13 mouse cellular contexts compared by ENCODE assay signal in genomic region chr10:17932131-17932530, GRCm38 (mm10). TPM values are rescaled to one million over a fixed set of nuclear protein-coding genes. Genes with fewer than 3 reads are reported as not detected.
DNase-seq lines count a peak whose midpoint lies in the region; ATAC-seq and TF ChIP-seq lines count a peak whose summit lies in the region.
"Had no signal": no experiment of that assay in that cellular context is flagged by ENCODE, and none has a peak within 500 bp of the region (broad histone marks: within the 10 kb centered on the region; RNA-seq: fewer than 3 reads in every experiment).

No protein-coding gene starts in this region.

- no peak overlapping the region for H3K27ac ChIP-seq in forebrain, embryonic 14.5 days (ENCODE audit: low read depth, low read length)
- no peak overlapping the region for H3K27ac ChIP-seq in forebrain, embryonic 11.5 days (ENCODE audit: low read depth, low read length)
- H3K27ac ChIP-seq in midbrain, postnatal 0 days (ENCODE audit: low read depth, low read length), result no peak overlapping the region
- no peak overlapping the region for H3K27ac ChIP-seq in midbrain, embryonic 14.5 days (replicated peaks; ENCODE audit: low read depth, low read length)
- peak overlapping the region; percentile 97 for H3K27ac ChIP-seq in heart, embryonic 16.5 days (ENCODE audit: low read length)
- no peak overlapping the region for H3K27ac ChIP-seq in forebrain, embryonic 13.5 days
- H3K27ac ChIP-seq: liver, embryonic 15.5 days had no signal

- no peak for ATAC-seq in forebrain, embryonic 14.5 days
- ATAC-seq in forebrain, embryonic 11.5 days (replicated peaks; ENCODE audit: low FRiP score), result no peak
- no peak for ATAC-seq in midbrain, postnatal 0 days (ENCODE audit: low FRiP score)
- ATAC-seq in midbrain, embryonic 14.5 days (ENCODE audit: low FRiP score, low TSS enrichment), result no peak
- peak; percentile 80 for ATAC-seq in heart, embryonic 16.5 days (replicated peaks; ENCODE audit: extremely low read depth, insufficient read depth, low FRiP score)
- ATAC-seq in forebrain, embryonic 13.5 days, result no peak
- ATAC-seq: midbrain, embryonic 16.5 days had no signal

- H3K9me3 ChIP-seq in forebrain, embryonic 14.5 days (replicated peaks; ENCODE audit: control insufficient read depth, low read length), result no peaks in the 10 kb centered on the region
- H3K9me3 ChIP-seq in forebrain, embryonic 11.5 days (ENCODE audit: control insufficient read depth, low read length), result no peaks in the 10 kb centered on the region
- H3K9me3 ChIP-seq in midbrain, postnatal 0 days (ENCODE audit: low read length), result no peaks in the 10 kb centered on the region
- H3K9me3 ChIP-seq in midbrain, embryonic 14.5 days (ENCODE audit: control insufficient read depth, low read length), result 0 out of 2 replicates have a peak, but pooled peaks cover 4% of the 10 kb centered on the region
- H3K9me3 ChIP-seq in heart, embryonic 16.5 days (replicated peaks; ENCODE audit: control insufficient read depth, low read length), result no peaks in the 10 kb centered on the region
- no peaks in the 10 kb centered on the region for H3K9me3 ChIP-seq in forebrain, embryonic 13.5 days (replicated peaks)
- H3K9me3 ChIP-seq: liver, embryonic 15.5 days had no signal

- no peak overlapping the region for H3K4me3 ChIP-seq in forebrain, embryonic 14.5 days (ENCODE audit: low read depth, low read length)
- H3K4me3 ChIP-seq in forebrain, embryonic 11.5 days (ENCODE audit: low read depth, low read length), result no peak overlapping the region
- no peak overlapping the region for H3K4me3 ChIP-seq in midbrain, postnatal 0 days (ENCODE audit: low read depth, low read length)
- no peak overlapping the region for H3K4me3 ChIP-seq in midbrain, embryonic 14.5 days (replicated peaks; ENCODE audit: low read depth, low read length)
- no peak overlapping the region for H3K4me3 ChIP-seq in heart, embryonic 16.5 days (ENCODE audit: low read length)
- H3K4me3 ChIP-seq in forebrain, embryonic 13.5 days, result no peak overlapping the region
- H3K4me3 ChIP-seq: liver, embryonic 15.5 days had no signal

- DNase-seq in forebrain, embryonic 14.5 days (ENCODE audit: low spot score), result peak; percentile 16
- no peak for DNase-seq in forebrain, embryonic 11.5 days (ENCODE audit: low spot score)
- peak; percentile 34 for DNase-seq in midbrain, postnatal 0 days (ENCODE audit: low spot score)
- no peak for DNase-seq in midbrain, embryonic 14.5 days
- DNase-seq in urinary bladder, adult 2 months (ENCODE audit: low spot score), result no peak
- DNase-seq in retina, postnatal 1 day, result no peak
- DNase-seq: adrenal gland, postnatal 25 days; cerebellum, postnatal 36 days; kidney, postnatal 4 days had no signal

- peaks cover 15% of the 10 kb centered on the region for H3K4me1 ChIP-seq in forebrain, embryonic 14.5 days (ENCODE audit: control insufficient read depth, insufficient read depth, low read length)
- no peaks in the 10 kb centered on the region for H3K4me1 ChIP-seq in forebrain, embryonic 11.5 days (replicated peaks; ENCODE audit: control insufficient read depth, insufficient read depth, low read length)
- no peaks in the 10 kb centered on the region for H3K4me1 ChIP-seq in midbrain, postnatal 0 days (ENCODE audit: insufficient read depth, low read length)
- no peaks in the 10 kb centered on the region for H3K4me1 ChIP-seq in midbrain, embryonic 14.5 days (ENCODE audit: control insufficient read depth, insufficient read depth, low read length)
- H3K4me1 ChIP-seq in heart, embryonic 16.5 days (ENCODE audit: control insufficient read depth, insufficient read depth, low read length), result peaks cover 35% of the 10 kb centered on the region
- H3K4me1 ChIP-seq in forebrain, embryonic 13.5 days, result peaks cover 21% of the 10 kb centered on the region

- no peak overlapping the region for H3K4me2 ChIP-seq in forebrain, embryonic 14.5 days (ENCODE audit: low read length)
- no peak overlapping the region for H3K4me2 ChIP-seq in forebrain, embryonic 11.5 days (ENCODE audit: low read depth, low read length, severe bottlenecking)
- no peak overlapping the region for H3K4me2 ChIP-seq in midbrain, postnatal 0 days (ENCODE audit: low read depth, low read length, poor library complexity, severe bottlenecking)
- no peak overlapping the region for H3K4me2 ChIP-seq in midbrain, embryonic 14.5 days (ENCODE audit: low read length)
- H3K4me2 ChIP-seq in heart, embryonic 16.5 days (ENCODE audit: low read depth, low read length), result peak overlapping the region; percentile 46
- no peak overlapping the region for H3K4me2 ChIP-seq in forebrain, embryonic 13.5 days
- H3K4me2 ChIP-seq: liver, embryonic 15.5 days had no signal

- no peaks in the 10 kb centered on the region for H3K27me3 ChIP-seq in forebrain, embryonic 14.5 days (replicated peaks; ENCODE audit: control insufficient read depth, insufficient read depth, low read length)
- H3K27me3 ChIP-seq in forebrain, embryonic 11.5 days (ENCODE audit: control insufficient read depth, insufficient read depth, low read length), result no peaks in the 10 kb centered on the region
- H3K27me3 ChIP-seq in midbrain, postnatal 0 days (ENCODE audit: insufficient read depth, low read length), result no peaks in the 10 kb centered on the region
- H3K27me3 ChIP-seq in midbrain, embryonic 14.5 days (ENCODE audit: control insufficient read depth, insufficient read depth, low read length), result no peaks in the 10 kb centered on the region
- H3K27me3 ChIP-seq in heart, embryonic 16.5 days (ENCODE audit: control insufficient read depth, insufficient read depth, low read length), result no peaks in the 10 kb centered on the region
- no peaks in the 10 kb centered on the region for H3K27me3 ChIP-seq in forebrain, embryonic 13.5 days
- H3K27me3 ChIP-seq: liver, embryonic 15.5 days had no signal

- 71% methylated on average over 3 of the region's 3 CpGs for WGBS in forebrain, embryonic 14.5 days
- 64% methylated on average over 3 of the region's 3 CpGs for WGBS in forebrain, embryonic 11.5 days
- WGBS in midbrain, postnatal 0 days, result 75% methylated on average over 3 of the region's 3 CpGs
- WGBS in midbrain, embryonic 14.5 days, result 81% methylated on average over 3 of the region's 3 CpGs
- 34% methylated on average over 3 of the region's 3 CpGs for WGBS in heart, embryonic 16.5 days
- WGBS in forebrain, embryonic 13.5 days, result 65% methylated on average over 3 of the region's 3 CpGs

- no peak overlapping the region for H3K9ac ChIP-seq in forebrain, embryonic 14.5 days (ENCODE audit: low read length)
- H3K9ac ChIP-seq in forebrain, embryonic 11.5 days (ENCODE audit: low read length), result no peak overlapping the region
- H3K9ac ChIP-seq in midbrain, postnatal 0 days (replicated peaks; ENCODE audit: low read length, poor library complexity, severe bottlenecking), result no peak overlapping the region
- H3K9ac ChIP-seq in midbrain, embryonic 14.5 days (replicated peaks; ENCODE audit: low read length), result no peak overlapping the region
- H3K9ac ChIP-seq in heart, embryonic 16.5 days (ENCODE audit: low read length), result no peak overlapping the region
- no peak overlapping the region for H3K9ac ChIP-seq in forebrain, embryonic 13.5 days
- H3K9ac ChIP-seq: liver, embryonic 15.5 days had no signal

- TF ChIP-seq CTCF in midbrain, postnatal 0 days (IDR thresholded peaks at IDR 0.05), result no peak

- H3K36me3 ChIP-seq in forebrain, embryonic 14.5 days (ENCODE audit: control insufficient read depth, insufficient read depth, low read length), result no peaks in the 10 kb centered on the region
- H3K36me3 ChIP-seq in forebrain, embryonic 11.5 days (ENCODE audit: control insufficient read depth, insufficient read depth, low read length), result no peaks in the 10 kb centered on the region
- no peaks in the 10 kb centered on the region for H3K36me3 ChIP-seq in midbrain, postnatal 0 days (ENCODE audit: insufficient read depth, low read length)
- no peaks in the 10 kb centered on the region for H3K36me3 ChIP-seq in midbrain, embryonic 14.5 days (ENCODE audit: control insufficient read depth, insufficient read depth, low read length)
- no peaks in the 10 kb centered on the region for H3K36me3 ChIP-seq in heart, embryonic 16.5 days (ENCODE audit: control insufficient read depth, insufficient read depth)
- peaks cover 3% of the 10 kb centered on the region; the same call in 1 of the 2 replicates for H3K36me3 ChIP-seq in forebrain, embryonic 13.5 days (ENCODE audit: poor library complexity, severe bottlenecking)
- H3K36me3 ChIP-seq: liver, embryonic 15.5 days had no signal

RNA-seq across cellular contexts. Expression of gene Heca, which starts 15.7 kb away (rescaled TPM):
- 7.1 and 7.2 TPM in 2 replicates for polyA plus RNA-seq in forebrain, embryonic 14.5 days (2014; fragmentation: Nextera tagmentation; extraction: Ambion mirVana)
- polyA plus RNA-seq in forebrain, embryonic 11.5 days (2014; fragmentation: Nextera tagmentation; extraction: Ambion mirVana), result 3.9 and 4.8 TPM in 2 replicates
- 32.2 and 39.3 TPM in 2 replicates for total RNA-seq in midbrain, postnatal 0 days (2014; rRNA removed)
- 3.3 and 4.3 TPM in 2 replicates for polyA plus RNA-seq in midbrain, postnatal 0 days (2015; fragmentation: Nextera tagmentation; extraction: Ambion mirVana)
- polyA plus RNA-seq in midbrain, embryonic 14.5 days (2014; fragmentation: Nextera tagmentation; extraction: Ambion mirVana), result 7.3 and 8.9 TPM in 2 replicates
- 4.9 and 5.4 TPM in 2 replicates for polyA plus RNA-seq in heart, embryonic 16.5 days (2015; fragmentation: Nextera tagmentation; extraction: Ambion mirVana)
- 21.7 and 22.3 TPM in 2 replicates for polyA plus RNA-seq in urinary bladder, adult 2 months (2012; rRNA removed)
- 4.2 and 5.0 TPM in 2 replicates for polyA plus RNA-seq in forebrain, embryonic 13.5 days (2015; fragmentation: Nextera tagmentation; extraction: Ambion mirVana)

Comparison
In these comparisons a context has a peak if more than half of its experiments do, and no peak if none do; other contexts are left out.
1. DNase-seq: peak in forebrain, embryonic 14.5 days (single experiment) and midbrain, postnatal 0 days (single experiment); none in forebrain, embryonic 11.5 days (single experiment), midbrain, embryonic 14.5 days (single experiment), urinary bladder, adult 2 months (single experiment) and retina, postnatal 1 day (single experiment).